Mouse (Mus musculus) spleen, adult 2 months (tissue): ENCODE results near the gene Dpep1. TPM values are rescaled to one million over a fixed set of nuclear protein-coding genes. Genes with fewer than 3 reads are reported as not detected.

Source experiments
- DNase-seq, 2 experiments: peaks; one replicate each; pipeline versions ENCODE4 v3.0.0 to v3.0.0-alpha.2; 2012 to 2021; ENCODE audit warnings: low spot score in 2 of 2, low read depth in 1 of 2
- H3K27ac ChIP-seq: fragments of 200-500 bp; 2 replicates; pipeline ENCODE4 v1.5.1; 2012; ENCODE audit warnings: low read length, inconsistent platforms; ENCODE audit not compliant: insufficient read depth
- H3K27me3 ChIP-seq: fragments of 200-500 bp; 2 replicates; pipeline ENCODE4 v1.6.1; 2012; ENCODE audit warnings: mild to moderate bottlenecking, moderate library complexity, low read length, inconsistent platforms; ENCODE audit not compliant: control insufficient read depth, insufficient read depth
- H3K36me3 ChIP-seq: fragments of 200-500 bp; 2 replicates; pipeline ENCODE4 v1.6.1; 2012; ENCODE audit warnings: mild to moderate bottlenecking, low read length, inconsistent platforms; ENCODE audit not compliant: control insufficient read depth, insufficient read depth
- H3K4me1 ChIP-seq: fragments of 200-500 bp; 2 replicates; pipeline ENCODE4 v1.6.1; 2011; ENCODE audit warnings: inconsistent platforms; ENCODE audit not compliant: control insufficient read depth, insufficient read depth, insufficient read length
- H3K4me3 ChIP-seq: fragments of 200-500 bp; 2 replicates; pipeline ENCODE4 v1.5.1; 2011; ENCODE audit warnings: mild to moderate bottlenecking, inconsistent platforms; ENCODE audit not compliant: insufficient read depth, insufficient read length; ENCODE audit errors: extremely low read depth
- CTCF ChIP-seq: fragments of 200-500 bp; IDR thresholded peaks from 2 replicates; pipeline ENCODE4 v1.5.1; 2011; ENCODE audit warnings: mild to moderate bottlenecking, inconsistent platforms; ENCODE audit not compliant: insufficient read depth, insufficient read length, insufficient replicate concordance; ENCODE audit errors: extremely low read depth
- POLR2A ChIP-seq: fragments of 200-500 bp; IDR thresholded peaks from 2 replicates; pipeline ENCODE4 v1.6.1; 2011; ENCODE audit warnings: low read depth, low read length, inconsistent platforms
- WGBS: fragments of 180-500 bp; shearing (Covaris S2); methylation state at CpG from one replicate; pipeline ENCODE4 v1.1.7; 2018; 5-methylcytosine and 5-hydroxymethylcytosine counted together
- polyA plus RNA-seq: library from polyadenylated mRNA; depleted of rRNA; stranded (reverse); fragments of >200 nt; gene quantifications from 2 replicates; pipeline ENCODE4 v1.2.3, GENCODE M21; 2012

Gene Dpep1
- polyA plus RNA-seq, 1 experiment: 1.6 TPM

- 95% methylated on average over 7 of the region's 7 CpGs for WGBS
- H3K27ac ChIP-seq: no peak overlapping the region
These were observed 39.7 kb upstream of the Dpep1 start for GRCm38 (mm10) chr8:123146390-123146789.

DNA sequence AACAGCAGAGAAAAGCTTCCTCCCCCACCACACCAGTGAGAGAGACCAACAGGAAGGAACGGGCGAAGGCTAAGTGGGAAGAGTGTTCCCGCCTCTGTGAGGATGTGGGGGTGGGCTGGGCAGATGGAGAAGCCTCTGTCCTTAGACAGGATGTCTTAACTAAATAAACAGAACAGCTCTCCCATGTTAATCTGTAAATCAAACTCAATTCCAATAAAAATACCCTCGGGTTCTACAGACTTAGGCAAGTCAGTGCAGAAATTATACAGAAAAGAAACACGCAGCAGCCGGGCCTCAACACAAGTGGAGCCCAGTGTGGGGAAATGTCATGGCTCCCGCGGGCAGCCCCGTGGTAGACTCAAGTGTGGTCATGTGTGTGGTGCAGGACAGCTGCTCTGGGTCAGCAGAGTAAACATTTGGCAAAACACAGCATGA, 35.3 kb upstream of the Dpep1 start:
- Histone ChIP-seq H3K27me3 (no peaks in the 10 kb centered on the region), H3K27ac (no peak overlapping the region)
- 38% methylated on average over 9 of the region's 9 CpGs for WGBS

More at GRCm38 (mm10) chr8:123146390-123146789, 39.7 kb upstream of the Dpep1 start:
- Histone ChIP-seq H3K4me1 (no peaks in the 10 kb centered on the region), H3K27me3 (no peaks in the 10 kb centered on the region), H3K36me3 (no peaks in the 10 kb centered on the region), H3K4me3 (no peak overlapping the region)
- no peak for DNase-seq
- TF ChIP-seq POLR2A (no peak), CTCF (no peak)

DNA sequence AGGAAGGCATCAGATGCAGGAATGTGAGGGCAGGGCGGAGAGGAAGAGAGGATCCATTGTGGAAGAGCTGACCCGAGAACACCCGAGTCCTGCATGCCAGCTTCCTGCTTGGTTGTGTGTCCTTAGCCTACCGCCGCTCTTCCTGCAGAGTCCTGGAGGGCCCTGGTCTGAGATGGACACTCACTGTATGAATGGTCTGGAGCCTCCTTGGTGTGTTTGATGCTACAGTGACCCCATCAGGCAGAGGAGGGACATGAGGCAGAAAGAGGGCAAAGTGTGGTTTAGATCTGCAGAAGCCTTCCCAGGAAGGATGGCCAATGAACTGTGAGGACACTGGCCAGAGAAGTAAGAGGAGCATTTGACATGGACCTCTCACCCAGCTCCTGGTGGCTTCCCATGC, 30.9 kb upstream of the Dpep1 start:
- Histone ChIP-seq H3K36me3 (no peaks in the 10 kb centered on the region), H3K4me1 (no peaks in the 10 kb centered on the region), H3K4me3 (no peak overlapping the region), H3K27me3 (no peaks in the 10 kb centered on the region), H3K27ac (no peak overlapping the region)
- TF ChIP-seq POLR2A: no peak
- no peak for TF ChIP-seq CTCF
- 79% methylated on average over 5 of the region's 5 CpGs for WGBS
- DNase-seq: no peak

More for the DNA sequence above, 35.3 kb upstream of the Dpep1 start:
- H3K4me3 ChIP-seq: no peak overlapping the region
- TF ChIP-seq CTCF: no peak
- no peaks in the 10 kb centered on the region for H3K36me3 ChIP-seq
- H3K4me1 ChIP-seq: no peaks in the 10 kb centered on the region
- DNase-seq: no peak

DNA sequence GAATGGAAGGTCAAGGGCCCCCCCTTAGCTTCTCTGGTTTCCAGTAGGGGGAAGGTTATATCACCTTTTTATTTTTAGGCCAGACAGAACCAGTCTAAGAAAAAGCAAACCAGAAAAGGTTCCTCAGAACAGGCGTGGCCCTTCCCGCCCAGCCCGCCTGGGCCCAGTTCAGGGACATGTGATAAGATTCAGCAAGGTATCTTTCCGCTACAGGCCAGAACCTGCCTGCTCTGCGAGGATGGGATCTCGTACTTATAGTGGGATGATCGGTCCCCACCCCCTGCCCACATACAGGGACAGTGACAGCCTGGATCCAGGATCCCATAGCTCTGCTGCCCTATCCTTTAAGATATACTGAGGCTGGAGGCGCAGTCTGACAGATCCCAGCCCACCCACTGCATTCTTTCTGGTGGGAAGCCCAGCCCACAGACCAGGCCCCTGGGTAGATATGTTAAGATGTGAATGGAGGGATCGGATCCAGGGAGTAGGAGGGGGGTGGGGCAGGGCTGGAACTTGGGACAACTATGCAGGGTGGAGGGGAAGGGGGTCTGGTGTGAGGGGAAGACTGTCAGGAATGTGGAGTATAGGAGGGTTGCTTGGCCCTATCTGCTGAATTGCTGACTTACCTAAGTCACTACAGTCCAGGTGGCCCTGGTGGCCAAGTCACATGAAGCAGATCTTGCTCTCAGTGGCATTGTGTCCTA, 29.8 kb upstream of the Dpep1 start:
- no peak for DNase-seq
- H3K4me1 ChIP-seq: no peaks in the 10 kb centered on the region
- H3K27ac ChIP-seq: no peak overlapping the region
- WGBS: 92% methylated on average over 9 of the region's 9 CpGs
- H3K36me3 ChIP-seq: no peaks in the 10 kb centered on the region
- TF ChIP-seq POLR2A (no peak), CTCF (no peak)
- H3K4me3 ChIP-seq: no peak overlapping the region
- no peaks in the 10 kb centered on the region for H3K27me3 ChIP-seq

- no peak for DNase-seq
- no peaks in the 10 kb centered on the region for H3K36me3 ChIP-seq
- no peak for TF ChIP-seq POLR2A
- no peak for TF ChIP-seq CTCF
- no peaks in the 10 kb centered on the region; the same call in 1 of the 2 replicates for H3K4me1 ChIP-seq
- H3K27ac ChIP-seq: no peak within 1 kb of the TSS
- 65% methylated on average over 13 of the region's 13 CpGs for WGBS
- no peak within 1 kb of the TSS for H3K4me3 ChIP-seq
- no peaks in the 10 kb centered on the region for H3K27me3 ChIP-seq
These were observed 28.1 kb upstream of the Dpep1 start, which contains the start of gene Sult5a1 for GRCm38 (mm10) chr8:123157888-123158465. TSS of gene Sult5a1 (minus strand) at chr8:123158315.

- no peak for DNase-seq
- no peak for TF ChIP-seq POLR2A
- no peak for TF ChIP-seq CTCF
- H3K27me3 ChIP-seq: no peaks in the 10 kb centered on the region
- H3K36me3 ChIP-seq: no peaks in the 10 kb centered on the region
- H3K4me1 ChIP-seq: no peaks in the 10 kb centered on the region
- WGBS: 77% methylated on average over 3 of the region's 3 CpGs
- no peak overlapping the region for H3K27ac ChIP-seq
- no peak overlapping the region for H3K4me3 ChIP-seq
These were observed 4.7 kb upstream of the Dpep1 start for GRCm38 (mm10) chr8:123181391-123181790.

DNA sequence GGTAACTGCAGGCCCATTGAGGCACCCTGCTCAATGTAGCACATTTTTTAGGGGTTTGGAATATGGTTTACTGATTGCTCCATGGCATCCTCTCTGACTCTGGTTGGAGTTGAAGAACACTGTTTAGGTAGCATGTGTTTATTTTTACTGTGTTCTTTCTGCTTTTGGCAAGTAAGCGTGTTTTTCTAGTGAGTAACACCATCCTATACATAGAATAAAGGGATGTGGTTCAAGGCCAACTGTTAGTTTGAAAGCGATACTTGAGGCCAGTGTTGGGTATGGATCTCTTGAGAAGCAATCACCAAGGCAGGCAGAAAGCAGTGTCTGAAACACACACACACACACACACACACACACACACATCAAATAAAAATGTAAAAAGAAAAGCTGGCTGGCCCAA, 2.0 kb downstream of the Dpep1 start:
- 74% methylated on average over 2 of the region's 2 CpGs for WGBS
- DNase-seq: no peak
- Histone ChIP-seq H3K27me3 (no peaks in the 10 kb centered on the region), H3K27ac (no peak overlapping the region), H3K4me1 (no peaks in the 10 kb centered on the region), H3K4me3 (no peak overlapping the region), H3K36me3 (no peaks in the 10 kb centered on the region)
- TF ChIP-seq POLR2A (no peak), CTCF (no peak)
